Mouse (Mus musculus) lung, adult 2 months (tissue): ENCODE data around the gene Arl6.

Experiments
- CTCF ChIP-seq: fragments of 200-500 bp; IDR thresholded peaks from 2 replicates; pipeline ENCODE4 v1.5.1; 2011; ENCODE audit warnings: mild to moderate bottlenecking, low read length, control low read depth; ENCODE audit not compliant: insufficient read depth
- POLR2A ChIP-seq: fragments of 200-500 bp; IDR thresholded peaks from 2 replicates; pipeline ENCODE4 v1.6.1; 2011; ENCODE audit warnings: low read depth, mild to moderate bottlenecking, control low read depth, low read length, borderline replicate concordance; ENCODE audit errors: extremely low read depth

DNA sequence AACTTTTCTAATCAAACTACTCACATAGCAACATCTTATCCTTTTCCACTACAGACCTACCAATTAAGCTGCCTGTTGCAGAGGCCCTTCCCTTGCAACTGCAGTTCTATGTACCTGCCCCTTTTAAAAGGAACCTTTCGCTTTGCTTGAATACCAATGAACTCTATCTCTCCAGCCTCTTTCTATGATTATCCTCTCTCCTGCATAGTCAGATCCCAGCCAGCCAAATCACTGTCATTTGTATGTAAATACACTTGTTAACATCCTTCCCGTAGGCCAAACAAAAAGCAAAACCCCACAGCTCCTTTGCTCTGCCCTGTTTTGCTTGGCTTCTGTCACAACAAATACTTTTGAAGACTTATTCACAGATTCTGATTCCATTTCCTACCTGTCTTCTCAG lies 4.6 kb upstream of the Arl6 start:
- TF ChIP-seq CTCF (no peak), POLR2A (no peak)
